Mouse (Mus musculus) megakaryocyte, embryonic 14.5 days (primary cell): ENCODE results near the gene Fam163b.

Experiments used
- FLI1 ChIP-seq: IDR thresholded peaks from 2 replicates; pipeline ENCODE4 v1.6.1; 2012; ENCODE audit warnings: low read length, inconsistent platforms, mixed read lengths
- GATA1 ChIP-seq: IDR thresholded peaks from 3 replicates; pipeline ENCODE4 v1.6.1; 2012; ENCODE audit warnings: mixed read lengths, low read length, inconsistent platforms, borderline replicate concordance

DNA sequence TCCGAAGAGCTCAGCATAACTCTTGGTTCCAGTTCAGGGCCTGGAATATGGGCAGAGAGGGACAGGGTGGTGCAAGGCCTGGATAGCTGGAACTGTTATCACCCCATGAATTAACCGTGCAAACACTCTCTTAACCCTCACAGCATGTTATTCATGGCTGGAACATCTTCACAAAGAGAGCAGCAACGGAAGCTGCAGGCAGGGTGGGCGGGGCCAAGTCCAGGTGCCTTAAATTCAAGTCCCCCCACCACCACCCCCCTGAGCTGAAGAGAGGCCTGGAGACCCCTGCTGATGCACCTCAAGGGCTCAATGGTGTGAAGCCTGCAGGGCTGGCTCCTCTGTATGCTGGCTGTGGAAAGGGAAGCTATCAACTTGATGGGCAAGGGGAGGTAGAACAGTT lies 15.8 kb downstream of the Fam163b start:
- TF ChIP-seq GATA1 (no peak), FLI1 (no peak)
